Mouse (Mus musculus): ENCODE measurements around the gene Rasgef1b.

Gene Rasgef1b

GRCm38 (mm10) chr5:99606164-99606858 is 122.6 kb downstream of the Rasgef1b start:
- DNase-seq (ENCODE audit: low read depth, low spot score): no peak

- no peak for DNase-seq (ENCODE audit: low read depth, low spot score)
Observed at GRCm38 (mm10) chr5:99602244-99603023, 126.4 kb downstream of the Rasgef1b start.

- no peak for DNase-seq (ENCODE audit: low read depth, low spot score)
Observed at GRCm38 (mm10) chr5:99599376-99599775, 129.5 kb downstream of the Rasgef1b start.

GRCm38 (mm10) chr5:99598470-99599110 is 130.3 kb downstream of the Rasgef1b start:
- peak; percentile 41 for DNase-seq (ENCODE audit: low read depth, low spot score)

GRCm38 (mm10) chr5:99597701-99598100 is 131.2 kb downstream of the Rasgef1b start:
- DNase-seq (ENCODE audit: low read depth, low spot score): no peak

- no peak for DNase-seq (ENCODE audit: low read depth, low spot score)
Observed at GRCm38 (mm10) chr5:99591348-99591747, 137.5 kb downstream of the Rasgef1b start.

GRCm38 (mm10) chr5:99590539-99590938 is 138.3 kb downstream of the Rasgef1b start:
- DNase-seq (ENCODE audit: low read depth, low spot score): no peak

- no peak for DNase-seq (ENCODE audit: low read depth, low spot score)
Observed at GRCm38 (mm10) chr5:99587994-99588393, 140.9 kb downstream of the Rasgef1b start.

GRCm38 (mm10) chr5:99587589-99587988 is 141.3 kb downstream of the Rasgef1b start:
- no peak for DNase-seq (ENCODE audit: low read depth, low spot score)

- DNase-seq (ENCODE audit: low read depth, low spot score): no peak
Observed at GRCm38 (mm10) chr5:99586287-99586686, 142.6 kb downstream of the Rasgef1b start.

GRCm38 (mm10) chr5:99585166-99585898 is 143.5 kb downstream of the Rasgef1b start:
- no peak for DNase-seq (ENCODE audit: low read depth, low spot score)

- DNase-seq (ENCODE audit: low read depth, low spot score): peak; percentile 23
Observed at GRCm38 (mm10) chr5:99584266-99584665, 144.6 kb downstream of the Rasgef1b start.

- no peak for DNase-seq (ENCODE audit: low read depth, low spot score)
Observed at GRCm38 (mm10) chr5:99582055-99582454, 146.8 kb downstream of the Rasgef1b start.

GRCm38 (mm10) chr5:99578692-99579091 is 150.2 kb downstream of the Rasgef1b start:
- DNase-seq (ENCODE audit: low read depth, low spot score): peak; percentile 60

GRCm38 (mm10) chr5:99575897-99576296 is 153.0 kb downstream of the Rasgef1b start:
- DNase-seq (ENCODE audit: low read depth, low spot score): no peak

- DNase-seq (ENCODE audit: low read depth, low spot score): no peak
Observed at GRCm38 (mm10) chr5:99564501-99565323, 164.2 kb downstream of the Rasgef1b start.

- no peak for DNase-seq (ENCODE audit: low read depth, low spot score)
Observed at GRCm38 (mm10) chr5:99562096-99562495, 166.8 kb downstream of the Rasgef1b start.

GRCm38 (mm10) chr5:99559814-99560213 is 169.1 kb downstream of the Rasgef1b start:
- no peak for DNase-seq (ENCODE audit: low read depth, low spot score)

- DNase-seq (ENCODE audit: low read depth, low spot score): no peak
Observed at GRCm38 (mm10) chr5:99558231-99558630, 170.6 kb downstream of the Rasgef1b start.

- peak; percentile 52 for DNase-seq (ENCODE audit: low read depth, low spot score)
Observed at GRCm38 (mm10) chr5:99552645-99553044, 176.2 kb downstream of the Rasgef1b start.
